Mouse (Mus musculus): ENCODE results near the gene Insrr. TPM values are rescaled to one million over a fixed set of nuclear protein-coding genes. Genes with fewer than 3 reads are reported as not detected.
"Not testable (repeated sequence)": the region's sequence is repeated elsewhere in the genome, so short reads cannot be mapped to it uniquely, and the experiment has no call there.

Gene Insrr
- polyA plus RNA-seq, 1 experiment = 0.58 TPM

GRCm38 (mm10) chr3:87859813-87860212 lies 63.1 kb downstream of the Insrr start:
- TF ChIP-seq CTCF (IDR thresholded peaks at IDR 0.05; ENCODE audit: borderline replicate concordance, control insufficient read depth, extremely low read depth, insufficient read depth, low read length, poor library complexity) (no peak), POLR2A (IDR thresholded peaks at IDR 0.05; ENCODE audit: control insufficient read depth, extremely low read depth, insufficient read depth, low read length, poor library complexity) (no peak)
- peak; percentile 70 for DNase-seq
- 42% methylated on average over 3 of the region's 3 CpGs for WGBS
- H3K27me3 ChIP-seq (ENCODE audit: control insufficient read depth, insufficient read depth, low read length) = no peaks in the 10 kb centered on the region
- H3K36me3 ChIP-seq (ENCODE audit: control insufficient read depth, insufficient read depth, low read length) = peaks cover 51% of the 10 kb centered on the region
- H3K27ac ChIP-seq (ENCODE audit: control insufficient read depth, insufficient read depth, low read length) = no peak overlapping the region
- no peak overlapping the region for H3K4me3 ChIP-seq (ENCODE audit: control insufficient read depth, insufficient read depth, low read length)
- no peaks in the 10 kb centered on the region for H3K4me1 ChIP-seq (replicated peaks; ENCODE audit: control insufficient read depth, insufficient read depth, low read length)

- DNase-seq; H3K27ac ChIP-seq (ENCODE audit: control insufficient read depth, insufficient read depth, low read length); H3K4me1 ChIP-seq (replicated peaks; ENCODE audit: control insufficient read depth, insufficient read depth, low read length); H3K4me3 ChIP-seq (ENCODE audit: control insufficient read depth, insufficient read depth, low read length); H3K27me3 ChIP-seq (ENCODE audit: control insufficient read depth, insufficient read depth, low read length): not testable (repeated sequence)
- WGBS = 85% methylated on average over 4 of the region's 4 CpGs
- peaks cover 75% of the 10 kb centered on the region for H3K36me3 ChIP-seq (ENCODE audit: control insufficient read depth, insufficient read depth, low read length)
Observed at GRCm38 (mm10) chr3:87864111-87864510, 67.4 kb downstream of the Insrr start.

Other genes starting within 250 kb of the Insrr start
- gene Arhgef11, start 179.4 kb upstream of the Insrr start, polyA plus RNA-seq (2012; rRNA removed) = 32.1 and 37.0 TPM in 2 replicates
- 0.39 and 0.56 TPM in 2 replicates for gene Lrrc71, start 48.3 kb upstream of the Insrr start, polyA plus RNA-seq (2012; rRNA removed)
- gene Ntrk1, start 1.8 kb upstream of the Insrr start, polyA plus RNA-seq (2012; rRNA removed) = 0.67 and 0.89 TPM in 2 replicates
- 17.5 and 19.8 TPM in 2 replicates for gene Pear1, start 27.4 kb downstream of the Insrr start, polyA plus RNA-seq (2012; rRNA removed)
- 179 and 180 TPM in 2 replicates for gene Sh2d2a, start 49.8 kb downstream of the Insrr start, polyA plus RNA-seq (2012; rRNA removed)
- gene Prcc, start 88.7 kb downstream of the Insrr start, polyA plus RNA-seq (2012; rRNA removed) = 54.5 and 60.0 TPM in 2 replicates
- gene Hdgf, start 109.4 kb downstream of the Insrr start, polyA plus RNA-seq (2012; rRNA removed) = 112 and 136 TPM in 2 replicates
- 60.5 and 72.4 TPM in 2 replicates for gene Mrpl24, start 122.6 kb downstream of the Insrr start, polyA plus RNA-seq (2012; rRNA removed)
- gene Isg20l2, start 133.4 kb downstream of the Insrr start, polyA plus RNA-seq (2012; rRNA removed) = 31.6 and 40.8 TPM in 2 replicates
- 68.0 and 75.4 TPM in 2 replicates for gene Rrnad1, start 133.8 kb downstream of the Insrr start, polyA plus RNA-seq (2012; rRNA removed)
- gene Crabp2, start 151.7 kb downstream of the Insrr start, polyA plus RNA-seq (2012; rRNA removed) = 1.6 and 2.3 TPM in 2 replicates
- 1.1 and 1.3 TPM in 2 replicates for gene Nes, start 174.1 kb downstream of the Insrr start, polyA plus RNA-seq (2012; rRNA removed)
- 0.23 and 0.54 TPM in 2 replicates for gene Bcan, start 203.3 kb downstream of the Insrr start, polyA plus RNA-seq (2012; rRNA removed)
- 0.23 and 0.26 TPM in 2 replicates for gene Hapln2, start 230.6 kb downstream of the Insrr start, polyA plus RNA-seq (2012; rRNA removed)
- gene Gpatch4, start 246.2 kb downstream of the Insrr start, polyA plus RNA-seq (2012; rRNA removed) = 11.3 and 14.7 TPM in 2 replicates